Mouse (Mus musculus) liver, embryonic 14.5 days (tissue): Measurements from ENCODE around the gene Srgap2. TPM values are rescaled to one million over a fixed set of nuclear protein-coding genes. Genes with fewer than 3 reads are reported as not detected.

Experiments
- ATAC-seq: fragments of 200-750 bp; cut with Nextera tagmentation; 2 replicates; pipeline ENCODE4 v1.8.0; 2017; ENCODE audit warnings: moderate number of reproducible peaks, mild to moderate bottlenecking, moderate library complexity; ENCODE audit not compliant: insufficient read depth
- DNase-seq, 3 experiments: peaks; one replicate each; pipeline ENCODE4 v3.0.0-alpha.2; 2012 to 2013; ENCODE audit warnings: low read depth in 3 of 3, low spot score in 3 of 3
- H3K27ac ChIP-seq: fragments of 300-500 bp; sonication (generic); 2 replicates; pipeline ENCODE4 v1.5.1; 2014; ENCODE audit warnings: moderate library complexity, mild to moderate bottlenecking, control low read depth, inconsistent platforms
- H3K27me3 ChIP-seq: fragments of 300-500 bp; sonication (generic); 2 replicates; pipeline ENCODE4 v1.6.1; 2014; ENCODE audit warnings: mild to moderate bottlenecking, low read length, moderate library complexity; ENCODE audit not compliant: control insufficient read depth, insufficient read depth
- H3K36me3 ChIP-seq: fragments of 300-500 bp; sonication (generic); replicated peaks from 2 replicates; pipeline ENCODE4 v1.6.1; 2014; ENCODE audit warnings: low read depth; ENCODE audit not compliant: control insufficient read depth, insufficient read depth
- H3K4me1 ChIP-seq, 2 experiments: fragments of 200-500 bp in 1 of 2; fragments of 300-500 bp in 1 of 2; sonication (generic) in 1 of 2; replicated peaks; 2 replicates each; pipeline ENCODE4 v1.6.1; 2012 to 2014; ENCODE audit warnings: antibody characterized with exemption in 1 of 2, inconsistent platforms in 1 of 2, low read length in 1 of 2; ENCODE audit not compliant: control insufficient read depth in 2 of 2, insufficient read depth in 2 of 2
- H3K4me2 ChIP-seq: fragments of 300-500 bp; sonication (generic); 2 replicates; pipeline ENCODE4 v1.6.1; 2014; ENCODE audit warnings: low read depth, mild to moderate bottlenecking, control low read depth, moderate library complexity
- H3K4me3 ChIP-seq, 2 experiments: fragments of 200-500 bp in 1 of 2; fragments of 300-500 bp in 1 of 2; sonication (generic) in 1 of 2; 2 replicates each; pipeline ENCODE4 v1.5.1; 2012 to 2014; ENCODE audit warnings: low read depth in 2 of 2, low read length in 2 of 2, mild to moderate bottlenecking in 2 of 2, control low read depth in 1 of 2, inconsistent platforms in 1 of 2, moderate library complexity in 1 of 2; ENCODE audit not compliant: insufficient read depth in 1 of 2
- H3K9ac ChIP-seq: fragments of 300-500 bp; sonication (generic); replicated peaks from 2 replicates; pipeline ENCODE4 v1.6.1; 2014; ENCODE audit warnings: mild to moderate bottlenecking, control low read depth, moderate library complexity
- H3K9me3 ChIP-seq: fragments of 300-500 bp; sonication (generic); 2 replicates; pipeline ENCODE4 v1.6.1; 2016; ENCODE audit warnings: low read length, mixed read lengths; ENCODE audit not compliant: control insufficient read depth
- CTCF ChIP-seq: IDR thresholded peaks from 2 replicates; pipeline ENCODE4 v1.5.1; 2016; ENCODE audit warnings: antibody characterized with exemption, low read depth, control low read depth
- EP300 ChIP-seq: IDR thresholded peaks from 2 replicates; pipeline ENCODE4 v1.6.1; 2016; ENCODE audit warnings: antibody characterized with exemption, low read depth
- WGBS: fragments of 180-500 bp; shearing (Covaris S2); extraction: QIAGEN DNeasy Blood & Tissue Kit; methylation state at CpG from one replicate; pipeline ENCODE4 v1.1.7; 2014; ENCODE audit not compliant: insufficient replicate concordance; 5-methylcytosine and 5-hydroxymethylcytosine counted together
- polyA plus RNA-seq, 2 experiments: library from polyadenylated mRNA; depleted of rRNA in 1 of 2; stranded (reverse) in 1 of 2; unstranded in 1 of 2; fragments of >200 nt; fragmentation: Nextera tagmentation in 1 of 2; extraction: Ambion mirVana in 1 of 2; gene quantifications; 2 replicates each; pipeline versions ENCODE4 v1.2.1 to v1.2.3; 2012 to 2014

The Srgap2 gene
- polyA plus RNA-seq, 2 experiments: 3.9 to 4.9 TPM

GRCm38 (mm10) chr1:131501681-131502080, 25.5 kb downstream of the Srgap2 start:
- 75% methylated on average over 1 of the region's 1 CpGs for WGBS
- Histone ChIP-seq H3K27me3 (no peaks in the 10 kb centered on the region), H3K9ac (no peak overlapping the region), H3K27ac (no peak overlapping the region), H3K4me2 (no peak overlapping the region), H3K9me3 (no peaks in the 10 kb centered on the region), H3K4me1 (no peaks in the 10 kb centered on the region; a peak in 1 of 4 replicates), H3K4me3 (no peak overlapping the region), H3K36me3 (no peaks in the 10 kb centered on the region)
- no peak for TF ChIP-seq CTCF
- TF ChIP-seq EP300: no peak
- ATAC-seq (no peak), DNase-seq (no peak)

- no peak for TF ChIP-seq EP300
- TF ChIP-seq CTCF: no peak
- Histone ChIP-seq H3K4me3 (no peak overlapping the region), H3K27me3 (no peaks in the 10 kb centered on the region), H3K9me3 (no peaks in the 10 kb centered on the region), H3K4me1 (no peaks in the 10 kb centered on the region), H3K4me2 (no peak overlapping the region), H3K27ac (no peak overlapping the region), H3K36me3 (no peaks in the 10 kb centered on the region), H3K9ac (no peak overlapping the region)
- no peak for DNase-seq
- WGBS: 45% methylated on average over 1 of the region's 1 CpGs
- no peak for ATAC-seq
These were observed 28.9 kb downstream of the Srgap2 start for GRCm38 (mm10) chr1:131498231-131498630.

GRCm38 (mm10) chr1:131493966-131494898, 32.9 kb downstream of the Srgap2 start:
- TF ChIP-seq EP300 (no peak), CTCF (no peak)
- Histone ChIP-seq H3K36me3 (no peaks in the 10 kb centered on the region), H3K9ac (no peak overlapping the region), H3K27ac (no peak overlapping the region), H3K4me1 (peaks cover 0 to 2% of the 10 kb centered on the region in 2 experiments; a peak in 1 of 4 replicates), H3K27me3 (no peaks in the 10 kb centered on the region), H3K9me3 (no peaks in the 10 kb centered on the region), H3K4me2 (no peak overlapping the region), H3K4me3 (no peak overlapping the region)
- DNase-seq: no peak
- WGBS: 69% methylated on average over 4 of the region's 4 CpGs
- ATAC-seq: no peak

- no peak overlapping the region for H3K27ac ChIP-seq
- DNase-seq (no peak), ATAC-seq (no peak)
These were observed 34.8 kb downstream of the Srgap2 start for GRCm38 (mm10) chr1:131492360-131492759.

GRCm38 (mm10) chr1:131491579-131491978, 35.6 kb downstream of the Srgap2 start:
- Histone ChIP-seq H3K9me3 (no peaks in the 10 kb centered on the region), H3K27ac (no peak overlapping the region), H3K4me1 (peaks cover 0 to 2% of the 10 kb centered on the region in 2 experiments; a peak in 1 of 4 replicates), H3K9ac (no peak overlapping the region), H3K27me3 (no peaks in the 10 kb centered on the region), H3K36me3 (no peaks in the 10 kb centered on the region), H3K4me3 (no peak overlapping the region), H3K4me2 (no peak overlapping the region)
- TF ChIP-seq EP300 (no peak), CTCF (no peak)
- ATAC-seq (no peak), DNase-seq (no peak)
- 60% methylated on average over 4 of the region's 4 CpGs for WGBS

More at GRCm38 (mm10) chr1:131492360-131492759, 34.8 kb downstream of the Srgap2 start:
- peaks cover 0 to 2% of the 10 kb centered on the region in 2 experiments; a peak in 1 of 4 replicates for H3K4me1 ChIP-seq
- H3K4me3 ChIP-seq: no peak overlapping the region
- no peaks in the 10 kb centered on the region for H3K9me3 ChIP-seq
- WGBS: 23% methylated on average over 2 of the region's 2 CpGs
- no peaks in the 10 kb centered on the region for H3K27me3 ChIP-seq
- TF ChIP-seq EP300 (no peak), CTCF (no peak)
- H3K36me3 ChIP-seq: no peaks in the 10 kb centered on the region
- H3K4me2 ChIP-seq: no peak overlapping the region
- no peak overlapping the region for H3K9ac ChIP-seq
